ENCODE assay signal across 14 mouse cellular contexts in genomic region chr2:30918126-30918525, GRCm38 (mm10). TPM values are rescaled to one million over a fixed set of nuclear protein-coding genes. Genes with fewer than 3 reads are reported as not detected.
DNase-seq lines count a peak whose midpoint lies in the region; ATAC-seq and TF ChIP-seq lines count a peak whose summit lies in the region.
"Had no signal": no experiment of that assay in that cellular context is flagged by ENCODE, and none has a peak within 500 bp of the region (broad histone marks: within the 10 kb centered on the region; RNA-seq: fewer than 3 reads in every experiment).

No protein-coding gene starts in this region.

- H3K79me2 ChIP-seq in C2C12 (ENCODE audit: control insufficient read depth, insufficient read depth), result no peaks in the 10 kb centered on the region

- no peaks in the 10 kb centered on the region for H3K9me3 ChIP-seq in kidney, embryonic 14.5 days (ENCODE audit: control insufficient read depth, low read length)
- no peaks in the 10 kb centered on the region for H3K9me3 ChIP-seq in limb, embryonic 13.5 days
- H3K9me3 ChIP-seq: liver, embryonic 15.5 days had no signal

- no peak overlapping the region; the same call in 1 of the 2 replicates for H3K9ac ChIP-seq in kidney, embryonic 14.5 days (ENCODE audit: low read depth, low read length)
- 0 out of 2 replicates have a peak overlapping the region, but pooled peaks have one; percentile 25 for H3K9ac ChIP-seq in limb, embryonic 13.5 days
- H3K9ac ChIP-seq: forebrain, postnatal 0 days; hindbrain, embryonic 14.5 days; liver, embryonic 15.5 days had no signal

- no peak overlapping the region for H3K4me2 ChIP-seq in kidney, embryonic 14.5 days (replicated peaks; ENCODE audit: low read depth, low read length)
- H3K4me2 ChIP-seq in limb, embryonic 13.5 days (replicated peaks), result no peak overlapping the region
- H3K4me2 ChIP-seq: hindbrain, embryonic 14.5 days; liver, embryonic 15.5 days had no signal

- no peaks in the 10 kb centered on the region for H3K36me3 ChIP-seq in kidney, embryonic 14.5 days (ENCODE audit: control insufficient read depth, insufficient read depth, low read length)
- no peaks in the 10 kb centered on the region for H3K36me3 ChIP-seq in C2C12 (ENCODE audit: control insufficient read depth, insufficient read depth)
- no peaks in the 10 kb centered on the region for H3K36me3 ChIP-seq in limb, embryonic 13.5 days
- H3K36me3 ChIP-seq: liver, embryonic 15.5 days had no signal

- H3K4me3 ChIP-seq in kidney, embryonic 14.5 days (ENCODE audit: low read length), result no peak overlapping the region
- H3K4me3 ChIP-seq in C2C12 (ENCODE audit: insufficient read depth, poor library complexity, severe bottlenecking), result no peak overlapping the region
- H3K4me3 ChIP-seq in limb, embryonic 13.5 days, result no peak overlapping the region
- H3K4me3 ChIP-seq: liver, embryonic 15.5 days had no signal

- H3K27ac ChIP-seq in kidney, embryonic 14.5 days (ENCODE audit: low read depth, low read length), result peak overlapping the region; percentile 6; the same call in 1 of the 2 replicates
- no peak overlapping the region for H3K27ac ChIP-seq in limb, embryonic 13.5 days
- H3K27ac ChIP-seq: hindbrain, embryonic 14.5 days; liver, embryonic 15.5 days had no signal

- ATAC-seq in kidney, embryonic 14.5 days (ENCODE audit: low FRiP score, low TSS enrichment), result no peak
- ATAC-seq in limb, embryonic 13.5 days (ENCODE audit: low FRiP score, low read depth), result no peak
- ATAC-seq: forebrain, postnatal 0 days; midbrain, embryonic 16.5 days had no signal

- H3K4me1 ChIP-seq in kidney, embryonic 14.5 days (ENCODE audit: control insufficient read depth, insufficient read depth, low read length), result no peaks in the 10 kb centered on the region
- peaks cover 32% of the 10 kb centered on the region for H3K4me1 ChIP-seq in limb, embryonic 13.5 days
- H3K4me1 ChIP-seq: liver, embryonic 15.5 days had no signal

- H3K27me3 ChIP-seq in kidney, embryonic 14.5 days (ENCODE audit: control insufficient read depth, insufficient read depth, low read length), result no peaks in the 10 kb centered on the region
- H3K27me3 ChIP-seq in C2C12 (ENCODE audit: control insufficient read depth, insufficient read depth, insufficient read length), result no peaks in the 10 kb centered on the region
- no peaks in the 10 kb centered on the region for H3K27me3 ChIP-seq in limb, embryonic 13.5 days
- H3K27me3 ChIP-seq: liver, embryonic 15.5 days had no signal

- TF ChIP-seq CTCF in C2C12 (IDR thresholded peaks at IDR 0.05; ENCODE audit: control insufficient read depth, insufficient read depth, insufficient read length), result no peak

- peak overlapping the region; percentile 14 for H3ac ChIP-seq in C2C12 (ENCODE audit: control insufficient read depth, insufficient read length, low read depth)

- no peaks in the 10 kb centered on the region for H3K79me3 ChIP-seq in C2C12 (ENCODE audit: low read depth)

- WGBS in kidney, embryonic 14.5 days, result 70% methylated on average over 6 of the region's 6 CpGs
- WGBS in limb, embryonic 13.5 days, result 59% methylated on average over 6 of the region's 6 CpGs

- DNase-seq in kidney, adult 8-10 months, result no peak
- peak; percentile 41 for DNase-seq in 3134 (ENCODE audit: extremely low read depth, insufficient read length, low spot score)
- no peak for DNase-seq in layer of hippocampus, postnatal 25 days (ENCODE audit: extremely low spot score in 1 of 2, low spot score in 1 of 2)
- no peak for DNase-seq in spleen, postnatal 14 days (ENCODE audit: low spot score in 2 of 2)
- DNase-seq: cerebellum, adult 11 months; cerebellum, postnatal 14 days; forebrain, postnatal 0 days; thymus, postnatal 25 days had no signal

TF ChIP-seq in C2C12, 6 proteins besides CTCF, POLR2A, EP300 and RAD21:
- TF ChIP-seq CEBPB (IDR thresholded peaks at IDR 0.05; ENCODE audit: low read depth) (no peak), MYOD1 (IDR thresholded peaks at IDR 0.05; ENCODE audit: control insufficient read depth, insufficient read length, low read depth) (peak; percentile 1), MAX (IDR thresholded peaks at IDR 0.05) (peak; percentile 97)

RNA-seq across cellular contexts. Expression of gene Ptges, which starts 11.5 kb away (rescaled TPM):
- polyA plus RNA-seq in kidney, embryonic 14.5 days (2014; fragmentation: Nextera tagmentation; extraction: Ambion mirVana), result 6.1 and 7.2 TPM in 2 replicates
- polyA plus RNA-seq in C2C12 (2012; fragmentation: generic; extraction: Trizol), result 0.70 TPM
- polyA plus RNA-seq in limb, embryonic 13.5 days (2015; fragmentation: Nextera tagmentation; extraction: Ambion mirVana), result 14.1 and 16.4 TPM in 2 replicates
- 1 to 10 TPM; 2.7 to 4.2 TPM for total RNA-seq in layer of hippocampus, postnatal 25 days (2021)

RNA-seq across cellular contexts. Expression of gene Tor1b, which starts 34.6 kb away (rescaled TPM):
- polyA plus RNA-seq in kidney, embryonic 14.5 days (2014; fragmentation: Nextera tagmentation; extraction: Ambion mirVana), result 31.0 and 39.3 TPM in 2 replicates
- 30.5 TPM for polyA plus RNA-seq in C2C12 (2012; fragmentation: generic; extraction: Trizol)
- 33.0 and 33.5 TPM in 2 replicates for polyA plus RNA-seq in limb, embryonic 13.5 days (2015; fragmentation: Nextera tagmentation; extraction: Ambion mirVana)
- total RNA-seq in layer of hippocampus, postnatal 25 days (2021), result 10 to 100 TPM; 37.4 to 39.6 TPM

RNA-seq across cellular contexts. Expression of gene Tor1a, which starts 49.6 kb away (rescaled TPM):
- 71.8 and 80.6 TPM in 2 replicates for polyA plus RNA-seq in kidney, embryonic 14.5 days (2014; fragmentation: Nextera tagmentation; extraction: Ambion mirVana)
- polyA plus RNA-seq in C2C12 (2012; fragmentation: generic; extraction: Trizol), result 59.2 TPM
- 82.7 and 91.4 TPM in 2 replicates for polyA plus RNA-seq in limb, embryonic 13.5 days (2015; fragmentation: Nextera tagmentation; extraction: Ambion mirVana)
- total RNA-seq in layer of hippocampus, postnatal 25 days (2021), result 10 to 100 TPM; 47.5 to 48.8 TPM
